Mouse (Mus musculus) MEL (cell line): ENCODE results near the gene Armc6. TPM values are rescaled to one million over a fixed set of nuclear protein-coding genes. Genes with fewer than 3 reads are reported as not detected.

Experiments
- DNase-seq: peaks from one replicate; pipeline ENCODE4 v3.0.0; 2011; ENCODE audit warnings: low read depth, low spot score
- H3K27ac ChIP-seq: 2 replicates; pipeline ENCODE4 v1.5.1; 2012; ENCODE audit warnings: low read depth, mild to moderate bottlenecking, control low read depth, low read length, moderate library complexity; ENCODE audit not compliant: control insufficient read depth
- H3K27me3 ChIP-seq, 2 experiments: fragments of 150-350 bp in 1 of 2; sonication (generic) in 1 of 2; 2 replicates each; pipeline ENCODE4 v1.6.1; 2012; ENCODE audit warnings: low read length in 2 of 2, mild to moderate bottlenecking in 2 of 2, improper control_type of control experiment in 1 of 2, moderate library complexity in 1 of 2; ENCODE audit not compliant: insufficient read depth in 2 of 2, control insufficient read depth in 1 of 2
- H3K36me3 ChIP-seq, 2 experiments: 2 replicates each; pipeline ENCODE4 v1.6.1; 2012 to 2014; ENCODE audit warnings: low read length in 2 of 2, improper control_type of control experiment in 1 of 2, inconsistent platforms in 1 of 2, mild to moderate bottlenecking in 1 of 2; ENCODE audit not compliant: insufficient read depth in 2 of 2, control insufficient read depth in 1 of 2
- H3K4me1 ChIP-seq, 2 experiments: fragments of 150-350 bp in 1 of 2; sonication (generic) in 1 of 2; 2 replicates each; pipeline ENCODE4 v1.6.1; 2012; ENCODE audit warnings: low read length in 2 of 2, improper control_type of control experiment in 1 of 2, mild to moderate bottlenecking in 1 of 2; ENCODE audit not compliant: insufficient read depth in 2 of 2, control insufficient read depth in 1 of 2
- H3K4me3 ChIP-seq, 2 experiments: fragments of 150-350 bp in 1 of 2; sonication (generic) in 1 of 2; 2 replicates each; pipeline ENCODE4 v1.5.1; 2012; ENCODE audit warnings: low read depth in 2 of 2, low read length in 2 of 2, mild to moderate bottlenecking in 2 of 2, moderate library complexity in 2 of 2, control low read depth in 1 of 2, improper control_type of control experiment in 1 of 2; ENCODE audit not compliant: control insufficient read depth in 1 of 2, insufficient read depth in 1 of 2
- H3K79me2 ChIP-seq: 2 replicates; pipeline ENCODE4 v1.6.1; 2012; ENCODE audit warnings: mild to moderate bottlenecking, low read length, moderate library complexity; ENCODE audit not compliant: control insufficient read depth, poor library complexity, insufficient read depth
- H3K9ac ChIP-seq: 2 replicates; pipeline ENCODE4 v1.6.1; 2012; ENCODE audit warnings: low read depth, mild to moderate bottlenecking, control low read depth, low read length, moderate library complexity; ENCODE audit not compliant: control insufficient read depth, poor library complexity, severe bottlenecking
- H3K9me3 ChIP-seq: fragments of 150-350 bp; sonication (generic); replicated peaks from 2 replicates; pipeline ENCODE4 v1.6.1; 2012; ENCODE audit warnings: mild to moderate bottlenecking, low read length, improper control_type of control experiment, moderate library complexity; ENCODE audit not compliant: insufficient read depth
- CHD1 ChIP-seq: IDR thresholded peaks from 2 replicates; pipeline ENCODE4 v1.6.1; 2012; ENCODE audit warnings: low read depth, mild to moderate bottlenecking, inconsistent platforms, low read length, improper control_type of control experiment
- CHD2 ChIP-seq: IDR thresholded peaks from 2 replicates; pipeline ENCODE4 v1.6.1; 2011; ENCODE audit warnings: low read length, improper control_type of control experiment
- CTCF ChIP-seq, 3 experiments: IDR thresholded peaks in 2 of 3; conservative IDR thresholded peaks in 1 of 3; 2 replicates each; pipeline ENCODE4 v1.5.1; 2011 to 2012; ENCODE audit warnings: low read length in 3 of 3, low read depth in 2 of 3, mild to moderate bottlenecking in 2 of 3, improper control_type of control experiment in 1 of 3, inconsistent platforms in 1 of 3, mixed read lengths in 1 of 3, moderate library complexity in 1 of 3; ENCODE audit not compliant: control insufficient read depth in 1 of 3, insufficient read depth in 1 of 3, poor library complexity in 1 of 3, severe bottlenecking in 1 of 3
- ELF1 ChIP-seq: IDR thresholded peaks from 2 replicates; pipeline ENCODE4 v1.6.1; 2014; ENCODE audit warnings: low read depth, mild to moderate bottlenecking, inconsistent platforms, low read length, improper control_type of control experiment, moderate library complexity
- ETS1 ChIP-seq: IDR thresholded peaks from 2 replicates; pipeline ENCODE4 v1.6.1; 2012; ENCODE audit warnings: low read depth, mild to moderate bottlenecking, inconsistent platforms, low read length, improper control_type of control experiment, moderate library complexity
- GABPA ChIP-seq: IDR thresholded peaks from 2 replicates; pipeline ENCODE4 v1.6.1; 2012; ENCODE audit warnings: low read depth, mild to moderate bottlenecking, inconsistent platforms, low read length, improper control_type of control experiment, moderate library complexity
- GATA1 ChIP-seq: IDR thresholded peaks from 2 replicates; pipeline ENCODE4 v1.6.1; 2011; ENCODE audit warnings: low read depth, low read length, improper control_type of control experiment
- MAX ChIP-seq: IDR thresholded peaks from 2 replicates; pipeline ENCODE4 v1.6.1; 2011; ENCODE audit warnings: low read length, improper control_type of control experiment
- MAZ ChIP-seq: IDR thresholded peaks from 2 replicates; pipeline ENCODE4 v1.6.1; 2012; ENCODE audit warnings: low read depth, mild to moderate bottlenecking, inconsistent platforms, low read length, improper control_type of control experiment
- MEF2A ChIP-seq: IDR thresholded peaks from 2 replicates; pipeline ENCODE4 v1.6.1; 2014; ENCODE audit warnings: low read depth, mild to moderate bottlenecking, inconsistent platforms, low read length, improper control_type of control experiment; ENCODE audit not compliant: poor library complexity, insufficient replicate concordance, severe bottlenecking; ENCODE audit errors: extremely low read depth
- MXI1 ChIP-seq: IDR thresholded peaks from 2 replicates; pipeline ENCODE4 v1.6.1; 2011; ENCODE audit warnings: mild to moderate bottlenecking, low read depth, low read length, improper control_type of control experiment
- MYC ChIP-seq: IDR thresholded peaks from 2 replicates; pipeline ENCODE4 v1.6.1; 2011; ENCODE audit warnings: low read depth, mild to moderate bottlenecking, low read length, improper control_type of control experiment, moderate library complexity
- POLR2A ChIP-seq, 2 experiments: IDR thresholded peaks; 2 replicates each; pipeline ENCODE4 v1.6.1; 2011 to 2012; ENCODE audit warnings: low read length in 2 of 2, mild to moderate bottlenecking in 2 of 2, control low read depth in 1 of 2, improper control_type of control experiment in 1 of 2, low read depth in 1 of 2, moderate library complexity in 1 of 2; ENCODE audit not compliant: control insufficient read depth in 1 of 2, insufficient read depth in 1 of 2, poor library complexity in 1 of 2
- RAD21 ChIP-seq: IDR thresholded peaks from 2 replicates; pipeline ENCODE4 v1.6.1; 2011; ENCODE audit warnings: mild to moderate bottlenecking, low read depth, low read length, improper control_type of control experiment
- SIN3A ChIP-seq: IDR thresholded peaks from 2 replicates; pipeline ENCODE4 v1.6.1; 2012; ENCODE audit warnings: low read length, improper control_type of control experiment, inconsistent platforms
- SMC3 ChIP-seq: IDR thresholded peaks from 2 replicates; pipeline ENCODE4 v1.6.1; 2011; ENCODE audit warnings: low read depth, low read length, improper control_type of control experiment
- TAL1 ChIP-seq: IDR thresholded peaks from 2 replicates; pipeline ENCODE4 v1.6.1; 2012; ENCODE audit warnings: mild to moderate bottlenecking, inconsistent platforms, low read length, moderate library complexity, mixed read lengths
- TBP ChIP-seq: IDR thresholded peaks from 2 replicates; pipeline ENCODE4 v1.8.0; 2011; ENCODE audit warnings: low read depth, low read length, improper control_type of control experiment
- UBTF ChIP-seq: IDR thresholded peaks from 2 replicates; pipeline ENCODE4 v1.6.1; 2012; ENCODE audit warnings: low read depth, mild to moderate bottlenecking, inconsistent platforms, low read length, improper control_type of control experiment, moderate library complexity, borderline replicate concordance; ENCODE audit not compliant: insufficient read depth
- USF1 ChIP-seq: IDR thresholded peaks from 2 replicates; pipeline ENCODE4 v1.6.1; 2014; ENCODE audit warnings: low read depth, mild to moderate bottlenecking, inconsistent platforms, low read length, improper control_type of control experiment, moderate library complexity
- ZC3H11A ChIP-seq: IDR thresholded peaks from 2 replicates; pipeline ENCODE4 v1.6.1; 2012; ENCODE audit warnings: low read depth, mild to moderate bottlenecking, inconsistent platforms, low read length, improper control_type of control experiment
- ZKSCAN1 ChIP-seq: IDR thresholded peaks from 2 replicates; pipeline ENCODE4 v1.6.1; 2012; ENCODE audit warnings: low read depth, mild to moderate bottlenecking, inconsistent platforms, low read length, improper control_type of control experiment, moderate library complexity
- polyA plus RNA-seq, 2 experiments: library from polyadenylated mRNA; stranded (reverse) in 1 of 2; unstranded in 1 of 2; fragments of >175 nt in 1 of 2; fragments of >200 nt in 1 of 2; gene quantifications; 2 replicates each; pipeline versions ENCODE4 v1.2.1 to v1.2.4; 2012; ENCODE audit warnings: low replicate concordance in 2 of 2, low read depth in 1 of 2; ENCODE audit not compliant: insufficient read length in 2 of 2, insufficient read depth in 1 of 2, missing spikeins in 1 of 2
- total RNA-seq: library from RNA; depleted of rRNA; stranded (reverse); fragments of 300-350 nt; gene quantifications from 2 replicates; pipeline ENCODE4 v1.2.3, GENCODE M21; 2012

The Armc6 gene
- total and polyA plus RNA-seq, 3 experiments = 39.5 to 63.9 TPM; not detected in 1

DNA sequence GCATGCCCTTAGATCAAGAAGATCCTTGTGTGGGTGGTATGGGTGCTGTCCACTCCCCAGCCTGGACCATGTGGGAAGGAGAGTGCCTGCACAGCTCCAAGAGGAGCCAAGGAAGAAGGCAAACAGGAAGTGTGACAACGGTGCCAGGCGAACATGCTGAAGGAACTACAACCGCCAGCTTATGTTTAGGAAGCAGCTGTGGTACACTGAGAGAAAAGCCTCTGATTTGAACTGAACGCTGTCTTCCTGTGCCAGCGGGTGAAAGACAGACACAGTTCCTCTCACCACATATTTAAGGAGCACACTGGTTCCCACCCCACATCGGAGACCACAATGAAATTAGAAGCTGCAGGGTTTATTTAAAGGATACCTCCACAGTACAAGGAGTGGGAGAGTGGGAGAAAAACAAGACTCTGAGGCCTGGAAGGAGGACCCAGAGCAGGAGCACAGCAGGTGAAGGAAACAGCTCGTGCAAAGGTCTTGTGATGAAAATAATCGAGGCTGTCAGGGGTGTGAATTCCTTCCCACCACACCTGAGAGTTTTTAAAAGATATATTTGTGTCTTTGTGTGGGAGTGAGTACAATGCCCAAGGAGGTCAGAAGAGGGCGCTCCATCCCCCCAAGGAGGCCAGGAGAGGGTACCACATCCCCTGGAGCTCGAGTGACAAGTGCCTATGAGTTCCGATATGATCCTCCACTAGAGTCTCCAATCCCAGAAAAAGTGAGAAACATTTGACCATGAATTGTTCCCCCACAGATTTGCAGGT is 34.7 kb upstream of the Armc6 start:
- Histone ChIP-seq H3K79me2 (no peaks in the 10 kb centered on the region), H3K27ac (no peak overlapping the region), H3K4me1 (peaks cover 13 to 20% of the 10 kb centered on the region in 2 experiments), H3K9me3 (no peaks in the 10 kb centered on the region), H3K36me3 (peaks cover 0 to 10% of the 10 kb centered on the region in 2 experiments; a peak in 2 of 4 replicates), H3K4me3 (no peak overlapping the region), H3K9ac (no peak overlapping the region), H3K27me3 (no peaks in the 10 kb centered on the region)
- no peak for TF ChIP-seq MYC
- no peak for TF ChIP-seq ZKSCAN1
- no peak for TF ChIP-seq MAX
- TF ChIP-seq SMC3 = 0 out of 2 replicates have a peak, but pooled peaks have one; percentile 15
- no peak for TF ChIP-seq GABPA
- no peak for TF ChIP-seq ZC3H11A
- TF ChIP-seq MEF2A = no peak
- no peak for TF ChIP-seq ELF1
- TF ChIP-seq GATA1 = no peak
- no peak for TF ChIP-seq ETS1
- TF ChIP-seq MAZ = no peak
- no peak for TF ChIP-seq SIN3A
- TF ChIP-seq RAD21 = peak; percentile 9
- peak; percentile 50 to 72 (median 61) for TF ChIP-seq CTCF (IDR thresholded peaks at IDR 0.05 in 2 of 3, conservative IDR thresholded peaks at IDR 0.05 in 1 of 3; ENCODE audit: control insufficient read depth in 1 of 3, insufficient read depth in 1 of 3, low read depth in 2 of 3, low read length in 3 of 3, poor library complexity in 1 of 3, severe bottlenecking in 1 of 3)
- TF ChIP-seq CHD1 = no peak
- no peak for TF ChIP-seq USF1
- no peak for TF ChIP-seq MXI1
- no peak for TF ChIP-seq TAL1
- TF ChIP-seq TBP = no peak
- no peak for TF ChIP-seq POLR2A (IDR thresholded peaks at IDR 0.05; ENCODE audit: control insufficient read depth in 1 of 2, insufficient read depth in 1 of 2, low read depth in 1 of 2, low read length in 2 of 2, poor library complexity in 1 of 2)
- no peak for TF ChIP-seq UBTF
- TF ChIP-seq CHD2 = no peak
- DNase-seq = peak; percentile 32
